Mouse (Mus musculus): Measurements from ENCODE around the gene Cox6b2. TPM values are rescaled to one million over a fixed set of nuclear protein-coding genes. Genes with fewer than 3 reads are reported as not detected.

Cox6b2 gene
- polyA plus RNA-seq, 1 experiment from 2014 or later: 68.7 TPM

DNA sequence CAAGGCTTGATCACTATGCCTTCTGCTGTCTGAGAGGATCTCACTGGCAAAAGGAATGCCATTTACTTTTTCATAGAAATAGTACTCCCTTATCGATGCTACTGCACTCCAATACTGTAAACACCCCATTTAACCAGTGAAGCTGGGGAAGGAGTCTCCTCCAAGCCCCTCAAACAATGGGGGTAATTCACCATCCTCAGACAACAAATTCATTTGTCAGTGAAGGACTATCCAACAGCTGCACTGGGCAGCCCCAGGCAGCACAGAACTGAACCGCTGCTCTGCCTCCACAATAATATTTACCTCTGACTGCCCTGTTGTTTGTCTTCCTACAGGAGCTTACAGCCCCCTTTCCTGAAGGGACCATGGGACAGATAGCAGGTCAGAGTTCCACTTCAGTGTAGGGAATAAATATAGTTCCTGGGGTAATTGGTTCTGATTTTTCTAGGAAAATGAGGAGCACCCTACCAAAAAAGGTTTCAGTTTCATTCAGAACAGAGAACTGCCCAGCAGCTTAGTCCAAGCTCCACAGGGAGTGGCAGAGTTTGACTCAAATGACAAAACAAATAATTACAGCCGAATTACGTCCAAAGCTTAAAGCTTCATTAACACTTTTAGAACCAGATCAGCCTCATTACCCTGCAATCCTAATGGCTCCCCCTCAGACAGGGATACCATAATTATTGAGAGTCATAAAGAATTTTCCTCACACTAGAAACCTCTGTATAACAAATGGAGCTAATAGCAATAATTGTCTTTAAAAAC is 12.2 kb upstream of the Cox6b2 start:
- Histone ChIP-seq H3K4me1 (ENCODE audit: insufficient read depth) (no peaks in the 10 kb centered on the region; the same call in 1 of the 2 replicates), H3K4me3 (ENCODE audit: low read depth, low read length) (no peak overlapping the region), H3K27me3 (ENCODE audit: insufficient read depth, low read length) (0 out of 2 replicates have a peak, but pooled peaks cover 4% of the 10 kb centered on the region), H3K27ac (ENCODE audit: low read depth) (peak overlapping the region; percentile 7; the same call in 1 of the 2 replicates), H3K4me2 (ENCODE audit: low read depth, low read length) (peak overlapping the region; percentile 35), H3K36me3 (replicated peaks; ENCODE audit: insufficient read depth, low read length) (no peaks in the 10 kb centered on the region), H3K9ac (replicated peaks) (peak overlapping the region; percentile 35; the same call in 1 of the 2 replicates), H3K9me3 (ENCODE audit: low read length) (no peaks in the 10 kb centered on the region)
- no peak for TF ChIP-seq EP300 (IDR thresholded peaks at IDR 0.05; ENCODE audit: low read depth)
- ATAC-seq (peak; percentile 61), DNase-seq (no peak)
- WGBS (ENCODE audit: insufficient replicate concordance): 25% methylated on average over 4 of the region's 4 CpGs

DNA sequence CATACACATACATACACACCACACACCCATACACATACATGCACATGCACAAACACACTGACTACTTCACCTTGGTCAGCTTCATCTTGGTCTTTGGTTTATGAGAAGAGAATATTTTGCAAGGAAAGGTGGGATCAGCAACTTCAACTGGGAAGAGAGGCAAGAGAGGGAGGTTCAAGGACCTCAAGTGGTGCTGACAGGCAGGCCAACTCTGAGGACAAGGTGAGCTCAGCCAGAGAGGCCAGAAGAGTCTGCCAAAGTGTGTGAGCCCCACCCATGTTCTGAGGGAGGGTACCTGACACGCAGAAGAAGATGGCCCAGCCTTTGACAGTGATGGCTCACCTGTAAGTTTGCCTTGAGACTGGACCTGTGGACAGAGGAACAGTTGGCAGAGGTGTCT is 6.8 kb upstream of the Cox6b2 start:
- Histone ChIP-seq H3K4me3 (ENCODE audit: low read depth, low read length) (no peak overlapping the region), H3K4me2 (ENCODE audit: low read depth, low read length) (no peak overlapping the region), H3K9ac (replicated peaks) (no peak overlapping the region), H3K27ac (ENCODE audit: low read depth) (no peak overlapping the region), H3K36me3 (replicated peaks; ENCODE audit: insufficient read depth, low read length) (no peaks in the 10 kb centered on the region), H3K27me3 (ENCODE audit: insufficient read depth, low read length) (no peaks in the 10 kb centered on the region), H3K4me1 (ENCODE audit: insufficient read depth) (no peaks in the 10 kb centered on the region), H3K9me3 (ENCODE audit: low read length) (no peaks in the 10 kb centered on the region)
- ATAC-seq (no peak), DNase-seq (no peak)
- 27% methylated on average over 1 of the region's 1 CpGs for whole genome bisulfite sequencing (ENCODE audit: insufficient replicate concordance)
- TF ChIP-seq CTCF (IDR thresholded peaks at IDR 0.05; ENCODE audit: low read depth): no peak
- no peak for TF ChIP-seq EP300 (IDR thresholded peaks at IDR 0.05; ENCODE audit: low read depth)

- peak overlapping the region; percentile 66 for H3K9ac ChIP-seq (replicated peaks)
- no peaks in the 10 kb centered on the region for H3K27me3 ChIP-seq (ENCODE audit: insufficient read depth, low read length)
- WGBS (ENCODE audit: insufficient replicate concordance): 2% methylated on average over 30 of the region's 30 CpGs
- H3K4me1 ChIP-seq (ENCODE audit: insufficient read depth): peaks cover 46% of the 10 kb centered on the region
- H3K36me3 ChIP-seq (replicated peaks; ENCODE audit: insufficient read depth, low read length): peaks cover 2% of the 10 kb centered on the region; the same call in 1 of the 2 replicates
- no peaks in the 10 kb centered on the region for H3K9me3 ChIP-seq (ENCODE audit: low read length)
- no peak for TF ChIP-seq CTCF (IDR thresholded peaks at IDR 0.05; ENCODE audit: low read depth)
- H3K4me2 ChIP-seq (ENCODE audit: low read depth, low read length): peak overlapping the region; percentile 76
- H3K27ac ChIP-seq (ENCODE audit: low read depth): peak overlapping the region; percentile 49
- peak; percentile 88 for DNase-seq
- peak overlapping the region; percentile 51 for H3K4me3 ChIP-seq (ENCODE audit: low read depth, low read length)
- ATAC-seq: peak; percentile 83
Observed at GRCm38 (mm10) chr7:4751971-4752820, 698 bp downstream of the Cox6b2 start.

GRCm38 (mm10) chr7:4749169-4749568 is 3.7 kb downstream of the Cox6b2 start:
- H3K36me3 ChIP-seq (replicated peaks; ENCODE audit: insufficient read depth, low read length): peaks cover 30% of the 10 kb centered on the region
- H3K4me2 ChIP-seq (ENCODE audit: low read depth, low read length): no peak overlapping the region
- WGBS (ENCODE audit: insufficient replicate concordance): 66% methylated on average over 2 of the region's 2 CpGs
- DNase-seq (no peak), ATAC-seq (peak; percentile 19)
- H3K4me1 ChIP-seq (ENCODE audit: insufficient read depth): peaks cover 66% of the 10 kb centered on the region
- peak overlapping the region; percentile 85; the same call in 1 of the 2 replicates for H3K27ac ChIP-seq (ENCODE audit: low read depth)
- H3K9ac ChIP-seq (replicated peaks): no peak overlapping the region
- H3K9me3 ChIP-seq (ENCODE audit: low read length): no peaks in the 10 kb centered on the region
- no peak overlapping the region for H3K4me3 ChIP-seq (ENCODE audit: low read depth, low read length)
- H3K27me3 ChIP-seq (ENCODE audit: insufficient read depth, low read length): no peaks in the 10 kb centered on the region
- TF ChIP-seq CTCF (IDR thresholded peaks at IDR 0.05; ENCODE audit: low read depth) (no peak), EP300 (IDR thresholded peaks at IDR 0.05; ENCODE audit: low read depth) (peak; percentile 64; the same call in 1 of the 2 replicates)

- Histone ChIP-seq H3K4me1 (ENCODE audit: insufficient read depth) (peaks cover 72% of the 10 kb centered on the region), H3K36me3 (replicated peaks; ENCODE audit: insufficient read depth, low read length) (peaks cover 35% of the 10 kb centered on the region), H3K9ac (replicated peaks) (no peak overlapping the region; the same call in 1 of the 2 replicates), H3K9me3 (ENCODE audit: low read length) (no peaks in the 10 kb centered on the region), H3K4me2 (ENCODE audit: low read depth, low read length) (peak overlapping the region; percentile 47), H3K4me3 (ENCODE audit: low read depth, low read length) (no peak overlapping the region), H3K27me3 (ENCODE audit: insufficient read depth, low read length) (no peaks in the 10 kb centered on the region), H3K27ac (ENCODE audit: low read depth) (peak overlapping the region; percentile 85)
- no peak for ATAC-seq
- 72% methylated on average over 4 of the region's 4 CpGs for WGBS (ENCODE audit: insufficient replicate concordance)
- no peak for TF ChIP-seq EP300 (IDR thresholded peaks at IDR 0.05; ENCODE audit: low read depth)
- TF ChIP-seq CTCF (IDR thresholded peaks at IDR 0.05; ENCODE audit: low read depth): peak; percentile 13; the same call in 1 of the 2 replicates
- DNase-seq: no peak
Observed at GRCm38 (mm10) chr7:4748321-4748720, 4.6 kb downstream of the Cox6b2 start.

Measured in liver, postnatal 0 days (tissue).